Comparison of ENCODE assay signal across 10 mouse cellular contexts in genomic region chrX:51948071-51948470, GRCm38 (mm10). TPM values are rescaled to one million over a fixed set of nuclear protein-coding genes. Genes with fewer than 3 reads are reported as not detected.
DNase-seq lines count a peak whose midpoint lies in the region; ATAC-seq and TF ChIP-seq lines count a peak whose summit lies in the region.
"Had no signal": no experiment of that assay in that cellular context is flagged by ENCODE, and none has a peak within 500 bp of the region (broad histone marks: within the 10 kb centered on the region; RNA-seq: fewer than 3 reads in every experiment).

No protein-coding gene starts in this region.

- TF ChIP-seq POLR2A in heart, adult 2 months (IDR thresholded peaks at IDR 0.05; ENCODE audit: insufficient read depth, low read depth, low read length), result no peak
- no peak for TF ChIP-seq POLR2A in lung, adult 2 months (IDR thresholded peaks at IDR 0.05; ENCODE audit: borderline replicate concordance, extremely low read depth, low read depth, low read length)

- no peak overlapping the region for H3K4me2 ChIP-seq in heart, embryonic 11.5 days
- H3K4me2 ChIP-seq: liver, embryonic 13.5 days had no signal

- no peak overlapping the region for H3K4me3 ChIP-seq in heart, adult 2 months
- no peak overlapping the region for H3K4me3 ChIP-seq in heart, embryonic 11.5 days (ENCODE audit: low read depth, low read length)
- H3K4me3 ChIP-seq in lung, adult 2 months (replicated peaks; ENCODE audit: extremely low read depth, low read depth, low read length), result no peak overlapping the region
- no peak overlapping the region for H3K4me3 ChIP-seq in midbrain, embryonic 10.5 days
- H3K4me3 ChIP-seq: liver, embryonic 13.5 days had no signal

- H3K4me1 ChIP-seq in heart, adult 2 months (ENCODE audit: control insufficient read depth, insufficient read depth, low read length), result no peaks in the 10 kb centered on the region
- no peaks in the 10 kb centered on the region for H3K4me1 ChIP-seq in heart, embryonic 11.5 days (ENCODE audit: control insufficient read depth, insufficient read depth, low read length)
- H3K4me1 ChIP-seq in lung, adult 2 months (ENCODE audit: control insufficient read depth, insufficient read depth, low read length), result no peaks in the 10 kb centered on the region
- H3K4me1 ChIP-seq in midbrain, embryonic 10.5 days, result no peaks in the 10 kb centered on the region
- H3K4me1 ChIP-seq: liver, embryonic 13.5 days had no signal

- DNase-seq in heart, adult 2 months, result peak; percentile 36 to 47
- DNase-seq in NIH3T3 (ENCODE audit: low read depth), result peak; percentile 26
- DNase-seq in fibroblast of lung, adult 2 months (ENCODE audit: low read depth), result peak; percentile 36
- DNase-seq in lung, adult 2 months, result peak; percentile 1
- no peak for DNase-seq in T-cell, adult 2 months (ENCODE audit: low spot score)
- DNase-seq in midbrain, embryonic 10.5 days (ENCODE audit: low spot score), result no peak
- DNase-seq in right cerebral cortex, adult 2 months (ENCODE audit: low spot score in 2 of 2), result no peak
- DNase-seq: liver, embryonic 13.5 days had no signal

- no peak overlapping the region for H3K27ac ChIP-seq in heart, adult 2 months
- H3K27ac ChIP-seq in heart, embryonic 11.5 days (ENCODE audit: low read depth, low read length), result no peak overlapping the region
- no peak overlapping the region for H3K27ac ChIP-seq in midbrain, embryonic 10.5 days (replicated peaks)
- H3K27ac ChIP-seq: liver, embryonic 13.5 days had no signal

- no peak for ATAC-seq in heart, embryonic 11.5 days (replicated peaks; ENCODE audit: insufficient number of reproducible peaks, low FRiP score, low TSS enrichment)
- ATAC-seq: intestine, embryonic 16.5 days had no signal

- intact Hi-C loops in heart, adult 2 months (cut with DNase I), result no loop called here

- 62% methylated on average over 3 of the region's 3 CpGs for WGBS in heart, adult 2 months
- 78% methylated on average over 3 of the region's 3 CpGs for WGBS in heart, embryonic 11.5 days (ENCODE audit: insufficient replicate concordance)
- WGBS in lung, adult 2 months, result 83% methylated on average over 3 of the region's 3 CpGs
- WGBS in midbrain, embryonic 10.5 days, result 89% methylated on average over 3 of the region's 3 CpGs

- no peak for TF ChIP-seq CTCF in heart, adult 2 months (IDR thresholded peaks at IDR 0.05)
- no peak for TF ChIP-seq CTCF in lung, adult 2 months (IDR thresholded peaks at IDR 0.05; ENCODE audit: insufficient read depth, low read length)

- H3K36me3 ChIP-seq in heart, adult 2 months (ENCODE audit: control insufficient read depth, insufficient read depth, low read length), result no peaks in the 10 kb centered on the region
- no peaks in the 10 kb centered on the region for H3K36me3 ChIP-seq in heart, embryonic 11.5 days (ENCODE audit: control insufficient read depth, insufficient read depth, low read length)
- H3K36me3 ChIP-seq in midbrain, embryonic 10.5 days, result no peaks in the 10 kb centered on the region
- H3K36me3 ChIP-seq: liver, embryonic 13.5 days had no signal

- TF ChIP-seq EP300 in heart, adult 2 months (IDR thresholded peaks at IDR 0.05; ENCODE audit: insufficient read depth, low read depth, low read length), result no peak

- H3K27me3 ChIP-seq in heart, adult 2 months (ENCODE audit: control insufficient read depth, insufficient read depth, low read length), result no peaks in the 10 kb centered on the region
- no peaks in the 10 kb centered on the region for H3K27me3 ChIP-seq in heart, embryonic 11.5 days (ENCODE audit: control insufficient read depth, insufficient read depth, low read length)
- H3K27me3 ChIP-seq in midbrain, embryonic 10.5 days (ENCODE audit: low read depth, poor library complexity, severe bottlenecking), result no peaks in the 10 kb centered on the region
- H3K27me3 ChIP-seq: liver, embryonic 13.5 days had no signal

- H3K9me3 ChIP-seq in heart, embryonic 11.5 days (replicated peaks; ENCODE audit: control insufficient read depth, low read length), result no peaks in the 10 kb centered on the region
- H3K9me3 ChIP-seq in midbrain, embryonic 10.5 days (replicated peaks), result no peaks in the 10 kb centered on the region
- H3K9me3 ChIP-seq: liver, embryonic 13.5 days had no signal

- no peak overlapping the region for H3K9ac ChIP-seq in heart, adult 2 months (ENCODE audit: low read depth, low read length)
- H3K9ac ChIP-seq in heart, embryonic 11.5 days (ENCODE audit: low read depth, low read length), result no peak overlapping the region
- H3K9ac ChIP-seq: liver, embryonic 13.5 days had no signal

- no peaks in the 10 kb centered on the region for H3K79me2 ChIP-seq in heart, adult 2 months (replicated peaks; ENCODE audit: control insufficient read depth, insufficient read depth, low read length)

RNA-seq across cellular contexts. Expression of gene 1700080O16Rik, which starts 24.5 kb away (rescaled TPM):
- total RNA-seq in heart, adult 2 months (2021), result not detected
- not detected in 2 replicates for polyA plus RNA-seq in heart, adult 2 months (2012; rRNA removed)
- not detected in 2 replicates for polyA plus RNA-seq in heart, embryonic 11.5 days (2014; fragmentation: Nextera tagmentation; extraction: Ambion mirVana)
- polyA plus RNA-seq in lung, adult 2 months (2012; rRNA removed), result not detected in 2 replicates
- not detected in 2 replicates for polyA plus RNA-seq in midbrain, embryonic 10.5 days (2016; fragmentation: Nextera tagmentation; extraction: Ambion mirVana)
- polyA plus RNA-seq: intestine, embryonic 16.5 days; liver, embryonic 13.5 days had no signal

Comparison
In these comparisons a context has a peak if more than half of its experiments do, and no peak if none do; other contexts are left out.
1. DNase-seq: peak in heart, adult 2 months (2 of 2), NIH3T3 (single experiment), fibroblast of lung, adult 2 months (single experiment) and lung, adult 2 months (single experiment); none in T-cell, adult 2 months (single experiment), midbrain, embryonic 10.5 days (single experiment) and right cerebral cortex, adult 2 months (0 of 2).